Mouse (Mus musculus): ENCODE data around the gene Def6.
"Not testable (repeated sequence)": the region's sequence is repeated elsewhere in the genome, so short reads cannot be mapped to it uniquely, and the experiment has no call there.

Gene Def6

DNA sequence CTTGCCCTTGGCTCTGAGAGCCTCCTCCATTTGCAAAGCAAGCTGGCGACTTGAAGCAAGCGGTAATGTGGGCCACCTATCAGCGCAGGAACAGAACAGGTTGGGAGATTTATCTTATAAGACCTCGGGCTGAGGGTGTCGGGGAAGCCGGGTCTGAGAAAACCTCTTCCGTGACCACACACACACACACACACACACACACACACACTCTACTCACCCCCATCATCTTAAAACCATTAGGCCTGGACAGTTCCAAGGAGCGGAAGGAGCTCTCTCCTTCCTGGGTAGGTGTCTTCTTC lies 685 bp downstream of the Def6 start:
- no peak for DNase-seq (ENCODE audit: low spot score)

DNA sequence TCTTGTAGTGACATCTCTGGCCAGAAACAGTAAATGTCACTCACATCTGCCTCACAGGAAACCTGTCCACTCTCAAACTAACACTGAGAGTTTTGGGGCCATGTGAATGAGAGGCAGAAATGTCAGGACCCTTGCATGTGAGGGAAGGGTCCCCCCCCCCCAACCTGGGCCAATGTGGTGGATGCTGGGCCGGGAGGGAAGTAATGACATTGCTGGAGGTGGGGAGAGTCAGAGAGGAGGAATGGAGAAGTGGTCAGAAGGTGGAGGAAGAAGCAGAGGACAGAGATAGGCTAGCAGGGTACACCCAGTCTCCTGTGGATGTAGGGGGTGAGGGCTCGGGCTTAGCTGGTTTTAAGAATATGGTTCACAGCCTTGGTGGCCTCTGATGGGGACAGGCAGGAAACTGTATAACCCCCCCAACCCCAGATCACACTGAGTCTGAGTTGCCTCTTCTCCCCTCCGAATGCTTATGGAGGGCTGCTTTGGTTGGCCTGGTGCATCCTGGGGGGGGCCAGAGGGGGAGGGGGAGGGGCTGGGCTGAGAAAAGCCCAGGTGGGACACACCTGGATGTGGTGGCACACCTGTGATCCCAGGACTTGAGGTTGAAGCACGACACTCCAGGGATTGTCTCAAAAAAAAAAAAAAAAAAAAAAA lies 2.0 kb downstream of the Def6 start:
- no peak for DNase-seq (ENCODE audit: low spot score)

DNA sequence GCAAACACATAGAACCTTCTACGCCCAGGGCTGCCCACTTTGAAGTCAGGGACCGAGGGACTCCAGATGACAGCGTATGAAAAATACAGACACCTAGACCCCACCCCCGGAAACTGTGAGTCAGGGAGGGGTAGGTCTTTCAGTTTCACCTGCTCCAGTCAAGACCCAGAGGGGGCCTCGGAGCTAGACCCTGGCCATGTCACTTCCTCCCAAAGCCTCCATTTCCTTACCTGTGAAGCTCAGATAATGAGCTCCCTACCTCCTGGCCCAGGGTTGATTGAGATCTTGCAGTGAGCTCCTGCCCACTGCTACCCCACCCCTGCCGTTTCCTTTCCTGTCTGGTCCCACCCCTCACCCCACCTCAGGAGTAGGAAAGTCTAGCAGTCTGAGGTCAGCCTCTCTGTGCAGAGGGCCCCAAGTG lies 4.4 kb downstream of the Def6 start:
- DNase-seq (ENCODE audit: low spot score) = no peak

- no peak for DNase-seq (ENCODE audit: low spot score)
Measured at GRCm38 (mm10) chr17:28212391-28212790, 4.8 kb downstream of the Def6 start.

- DNase-seq (ENCODE audit: low spot score) = no peak
Measured at GRCm38 (mm10) chr17:28213236-28213635, 5.7 kb downstream of the Def6 start.

GRCm38 (mm10) chr17:28216791-28217190 lies 9.2 kb downstream of the Def6 start:
- no peak for DNase-seq (ENCODE audit: low spot score)

DNA sequence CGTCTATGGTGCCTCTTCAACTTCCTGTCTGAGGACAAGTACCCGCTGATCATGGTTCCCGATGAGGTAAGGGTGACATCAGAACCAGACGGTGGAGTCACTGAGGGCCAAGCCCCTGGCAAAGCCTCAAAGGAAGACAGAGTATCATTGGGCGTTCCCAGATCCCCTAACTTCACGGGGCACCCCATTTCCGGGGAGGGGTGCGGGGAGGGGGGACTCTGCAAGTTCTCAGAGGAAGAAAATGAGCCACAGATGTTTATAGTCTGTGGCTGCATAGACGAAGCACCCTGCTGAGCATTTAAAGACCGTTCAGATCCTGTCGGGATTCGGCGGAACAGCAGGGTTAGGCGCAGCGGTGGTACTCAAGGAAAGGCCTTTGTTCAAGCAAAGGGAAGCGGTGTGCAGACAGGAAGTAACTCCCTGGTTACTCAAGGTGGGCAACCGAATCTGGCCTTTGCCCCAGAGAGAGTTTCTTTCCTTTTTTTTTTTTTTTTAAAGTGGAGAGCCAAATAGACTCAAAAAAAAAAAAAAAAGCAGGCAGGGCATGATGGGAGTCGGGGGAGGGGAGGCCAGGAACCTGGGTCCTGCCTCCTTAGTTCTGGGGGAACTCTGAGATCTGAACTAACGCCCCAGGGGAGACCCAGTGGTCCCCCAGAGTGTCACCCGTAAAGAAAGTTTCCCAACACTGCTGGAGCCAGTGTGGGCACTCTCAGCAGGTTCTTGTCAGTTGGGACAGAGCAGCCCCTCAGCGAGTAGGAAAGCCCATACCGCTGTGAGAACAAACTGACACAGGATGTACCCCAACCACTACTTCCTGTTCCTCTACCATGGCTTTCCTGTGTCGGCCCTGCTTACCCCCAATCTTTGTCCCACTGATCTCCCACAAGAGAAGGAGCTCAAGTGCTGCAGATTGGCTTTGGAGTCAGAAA lies 10.4 kb downstream of the Def6 start:
- no peak for DNase-seq (ENCODE audit: low spot score)

DNA sequence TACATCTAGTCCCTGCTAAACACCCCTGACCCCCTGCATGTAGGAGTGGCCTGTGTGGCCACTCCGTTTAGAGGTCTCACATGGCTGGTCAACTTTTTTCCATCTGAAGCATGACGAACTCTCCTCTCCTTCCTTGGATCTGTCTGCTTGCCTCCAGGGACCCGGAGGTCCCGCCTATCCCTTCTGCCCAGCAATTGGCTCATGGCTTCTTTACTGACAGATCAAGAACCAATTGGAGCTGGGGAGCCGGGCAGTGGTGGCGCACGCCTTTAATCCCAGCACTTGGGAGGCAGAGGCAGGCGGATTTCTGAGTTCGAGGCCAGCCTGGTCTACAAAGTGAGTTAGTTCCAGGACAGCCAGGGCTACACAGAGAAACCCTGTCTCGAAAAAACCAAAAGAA lies 14.9 kb downstream of the Def6 start:
- DNase-seq (ENCODE audit: low spot score) = not testable (repeated sequence)

DNA sequence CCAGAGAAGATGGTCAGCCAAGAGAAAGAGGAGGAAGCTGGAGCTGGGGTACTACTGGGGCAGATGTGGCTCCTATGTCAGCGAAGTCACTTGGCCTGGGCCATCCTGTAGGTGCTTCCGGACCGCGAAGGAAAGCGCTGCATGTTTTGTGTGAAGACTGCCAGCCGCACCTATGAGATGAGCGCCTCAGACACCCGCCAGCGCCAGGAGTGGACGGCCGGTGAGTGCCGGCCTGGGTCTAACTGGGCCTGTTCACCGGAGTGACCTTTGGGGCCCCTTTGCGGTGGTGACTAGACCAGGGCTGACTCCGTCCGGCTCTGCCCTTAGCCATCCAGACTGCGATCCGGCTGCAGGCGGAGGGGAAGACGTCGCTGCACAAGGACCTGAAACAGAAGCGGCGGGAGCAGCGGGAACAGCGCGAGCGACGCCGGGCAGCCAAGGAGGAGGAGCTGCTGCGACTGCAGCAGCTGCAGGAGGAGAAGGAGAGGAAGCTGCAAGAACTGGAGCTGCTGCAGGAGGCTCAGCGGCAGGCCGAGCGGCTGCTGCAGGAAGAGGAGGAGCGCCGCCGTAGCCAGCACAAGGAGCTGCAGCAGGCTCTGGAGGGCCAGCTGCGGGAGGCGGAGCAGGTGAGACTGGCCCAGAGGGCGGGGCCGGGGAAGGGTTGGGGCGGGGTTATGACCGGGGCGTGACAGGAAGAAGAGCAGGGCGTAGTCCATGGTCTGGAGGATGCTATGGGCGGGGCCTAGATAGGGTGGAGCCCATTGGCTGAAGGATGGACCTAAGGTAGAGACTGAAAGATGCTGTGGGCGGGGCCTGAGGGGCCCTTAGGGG lies 16.2 kb downstream of the Def6 start:
- peak; percentile 87 for DNase-seq (ENCODE audit: low spot score)

DNA sequence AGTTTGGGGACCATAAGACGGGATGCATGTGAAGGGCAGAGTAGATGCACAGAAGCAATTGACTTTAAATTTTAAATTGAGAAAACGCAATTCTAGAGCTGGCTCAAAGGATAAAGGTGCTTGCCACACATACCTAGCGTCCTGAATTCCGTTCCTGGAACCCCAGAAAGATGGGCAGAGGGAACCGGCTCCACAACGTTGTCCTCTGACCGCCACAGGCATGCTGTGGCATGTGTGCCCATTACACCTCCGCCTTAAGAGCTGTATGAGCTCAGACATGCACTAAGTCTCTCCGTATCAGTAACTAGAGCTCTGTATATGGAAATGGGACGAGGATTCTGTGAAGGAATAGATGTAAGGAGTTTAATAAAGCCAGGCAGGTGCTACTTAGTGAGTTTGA lies 17.0 kb downstream of the Def6 start:
- DNase-seq (ENCODE audit: low spot score) = no peak

DNA sequence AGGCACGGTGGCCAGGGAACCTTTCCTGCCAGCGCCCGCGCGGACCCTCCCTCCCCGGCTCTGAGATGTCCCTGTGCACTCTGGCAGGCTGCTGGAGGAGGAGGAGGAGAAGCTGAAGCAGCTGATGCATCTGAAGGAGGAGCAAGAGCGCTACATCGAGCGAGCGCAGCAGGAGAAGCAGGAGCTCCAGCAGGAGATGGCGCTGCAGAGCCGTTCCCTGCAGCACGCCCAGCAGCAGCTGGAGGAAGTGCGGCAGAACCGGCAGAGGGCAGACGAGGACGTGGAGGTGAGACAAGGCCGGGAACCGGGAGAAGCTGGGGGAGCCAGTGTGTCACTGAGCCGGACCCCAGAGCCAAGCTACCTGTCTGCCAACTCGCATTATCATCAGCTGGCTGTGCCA lies 18.4 kb downstream of the Def6 start:
- peak; percentile 94 for DNase-seq (ENCODE audit: low spot score)

- DNase-seq (ENCODE audit: low spot score) = no peak
Measured at GRCm38 (mm10) chr17:28230486-28230885, 22.9 kb downstream of the Def6 start.

- DNase-seq (ENCODE audit: low spot score) = no peak
Measured at GRCm38 (mm10) chr17:28231026-28231736, 23.6 kb downstream of the Def6 start.

GRCm38 (mm10) chr17:28232475-28233060 lies 25.0 kb downstream of the Def6 start, which contains the start of gene Ppard:
Ppard (plus strand) TSS chr17:28232700.
- peak; percentile 99 for DNase-seq (ENCODE audit: low spot score)

GRCm38 (mm10) chr17:28233091-28233731 lies 25.6 kb downstream of the Def6 start:
- peak; percentile 32 for DNase-seq (ENCODE audit: low spot score)

DNA sequence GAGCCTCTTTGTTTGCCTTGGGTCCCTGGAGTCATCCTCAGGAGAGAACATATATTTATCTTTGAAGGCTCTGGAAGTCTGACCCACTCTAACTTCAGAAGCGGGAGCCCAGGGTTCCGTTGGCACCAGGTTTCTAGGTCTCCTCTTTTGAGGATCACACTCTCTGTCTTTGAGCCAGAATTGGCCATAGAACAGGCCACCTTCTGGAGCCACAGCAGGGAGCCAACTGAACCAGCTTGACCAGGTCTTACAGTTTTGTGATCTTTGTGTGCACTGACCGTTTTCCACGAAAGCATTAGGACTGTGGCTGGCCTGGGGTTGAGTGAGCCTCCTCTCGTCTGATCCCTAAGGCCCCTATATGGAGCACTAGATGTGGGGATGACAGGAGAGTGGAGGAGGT lies 27.1 kb downstream of the Def6 start:
- DNase-seq (ENCODE audit: low spot score) = no peak

GRCm38 (mm10) chr17:28235982-28236635 lies 28.5 kb downstream of the Def6 start:
- peak; percentile 39 for DNase-seq (ENCODE audit: low spot score)

DNA sequence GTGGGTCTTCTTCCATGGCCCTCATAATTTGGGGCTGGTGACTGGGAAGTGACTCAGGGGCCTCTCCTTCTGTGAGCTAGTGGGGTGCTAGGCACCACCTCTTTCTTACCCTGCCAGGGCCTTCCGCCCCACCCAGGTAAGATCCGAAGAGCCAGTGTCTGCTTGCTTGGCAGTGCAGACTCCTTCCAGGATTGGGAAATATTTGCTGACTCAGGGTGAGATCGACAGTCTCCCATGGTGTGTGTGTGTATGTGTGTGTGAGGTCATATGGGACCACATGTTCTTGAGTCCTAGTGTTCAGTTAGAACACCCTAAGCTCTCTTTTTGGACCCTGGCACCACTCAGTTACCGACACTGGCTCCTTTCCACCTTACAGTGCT lies 29.0 kb downstream of the Def6 start:
- no peak for DNase-seq (ENCODE audit: low spot score)

GRCm38 (mm10) chr17:28237362-28237761 lies 29.8 kb downstream of the Def6 start:
- DNase-seq (ENCODE audit: low spot score) = no peak

- no peak for DNase-seq (ENCODE audit: low spot score)
Measured at GRCm38 (mm10) chr17:28237874-28238273, 30.3 kb downstream of the Def6 start.

GRCm38 (mm10) chr17:28240846-28241245 lies 33.3 kb downstream of the Def6 start:
- DNase-seq (ENCODE audit: low spot score) = no peak
